Mouse (Mus musculus) kidney, adult 2 months (tissue): ENCODE results near the gene Capn7. TPM values are rescaled to one million over a fixed set of nuclear protein-coding genes. Genes with fewer than 3 reads are reported as not detected.
A peak's percentile ranks its signal among the peaks of the same experiment; 100 is the strongest.

Experiments used
- DNase-seq: peaks from one replicate; pipeline ENCODE4 v3.0.0; 2021
- H3K27ac ChIP-seq: fragments of 200-500 bp; 2 replicates; pipeline ENCODE4 v1.5.1; 2012; ENCODE audit warnings: low read depth, low read length, control low read depth, inconsistent platforms; ENCODE audit not compliant: insufficient read depth
- H3K27me3 ChIP-seq: fragments of 200-500 bp; replicated peaks from 2 replicates; pipeline ENCODE4 v1.6.1; 2012; ENCODE audit warnings: mild to moderate bottlenecking, moderate library complexity, low read length, inconsistent platforms; ENCODE audit not compliant: control insufficient read depth, insufficient read depth
- H3K36me3 ChIP-seq: fragments of 200-500 bp; 2 replicates; pipeline ENCODE4 v1.6.1; 2012; ENCODE audit warnings: mild to moderate bottlenecking, moderate library complexity, low read length, inconsistent platforms; ENCODE audit not compliant: control insufficient read depth, insufficient read depth
- H3K4me1 ChIP-seq: fragments of 200-500 bp; 2 replicates; pipeline ENCODE4 v1.6.1; 2011; ENCODE audit warnings: low read length; ENCODE audit not compliant: control insufficient read depth, insufficient read depth
- H3K4me3 ChIP-seq: fragments of 200-500 bp; 2 replicates; pipeline ENCODE4 v1.5.1; 2011; ENCODE audit warnings: mild to moderate bottlenecking, low read depth, low read length, control low read depth; ENCODE audit not compliant: insufficient read depth
- CTCF ChIP-seq: fragments of 200-500 bp; conservative IDR thresholded peaks from 2 replicates; pipeline ENCODE4 v1.5.1; 2011; ENCODE audit warnings: low read depth, mild to moderate bottlenecking, control low read depth, low read length, moderate library complexity, mixed read lengths; ENCODE audit not compliant: insufficient read depth, insufficient read length
- POLR2A ChIP-seq: fragments of 200-500 bp; IDR thresholded peaks from one replicate; pipeline ENCODE4 v1.6.1; 2011; ENCODE audit warnings: low read depth, low read length, control low read depth
- WGBS: fragments of 180-500 bp; shearing (Covaris S2); methylation state at CpG from one replicate; pipeline ENCODE4 v1.1.7; 2018; 5-methylcytosine and 5-hydroxymethylcytosine counted together
- polyA plus RNA-seq: library from polyadenylated mRNA; depleted of rRNA; stranded (reverse); fragments of >200 nt; gene quantifications from 2 replicates; pipeline ENCODE4 v1.2.3, GENCODE M21; 2012

Capn7 gene
- polyA plus RNA-seq, 1 experiment: 13.6 TPM

- Histone ChIP-seq H3K4me1 (peaks cover 20% of the 10 kb centered on the region; the same call in 1 of the 2 replicates), H3K36me3 (no peaks in the 10 kb centered on the region), H3K27ac (no peak overlapping the region), H3K4me3 (no peak overlapping the region), H3K27me3 (no peaks in the 10 kb centered on the region)
- TF ChIP-seq POLR2A (no peak), CTCF (no peak)
- 82% methylated on average over 11 of the region's 11 CpGs for WGBS
- DNase-seq: no peak
Observed at GRCm38 (mm10) chr14:31383470-31384050, 47.1 kb downstream of the Capn7 start.

DNA sequence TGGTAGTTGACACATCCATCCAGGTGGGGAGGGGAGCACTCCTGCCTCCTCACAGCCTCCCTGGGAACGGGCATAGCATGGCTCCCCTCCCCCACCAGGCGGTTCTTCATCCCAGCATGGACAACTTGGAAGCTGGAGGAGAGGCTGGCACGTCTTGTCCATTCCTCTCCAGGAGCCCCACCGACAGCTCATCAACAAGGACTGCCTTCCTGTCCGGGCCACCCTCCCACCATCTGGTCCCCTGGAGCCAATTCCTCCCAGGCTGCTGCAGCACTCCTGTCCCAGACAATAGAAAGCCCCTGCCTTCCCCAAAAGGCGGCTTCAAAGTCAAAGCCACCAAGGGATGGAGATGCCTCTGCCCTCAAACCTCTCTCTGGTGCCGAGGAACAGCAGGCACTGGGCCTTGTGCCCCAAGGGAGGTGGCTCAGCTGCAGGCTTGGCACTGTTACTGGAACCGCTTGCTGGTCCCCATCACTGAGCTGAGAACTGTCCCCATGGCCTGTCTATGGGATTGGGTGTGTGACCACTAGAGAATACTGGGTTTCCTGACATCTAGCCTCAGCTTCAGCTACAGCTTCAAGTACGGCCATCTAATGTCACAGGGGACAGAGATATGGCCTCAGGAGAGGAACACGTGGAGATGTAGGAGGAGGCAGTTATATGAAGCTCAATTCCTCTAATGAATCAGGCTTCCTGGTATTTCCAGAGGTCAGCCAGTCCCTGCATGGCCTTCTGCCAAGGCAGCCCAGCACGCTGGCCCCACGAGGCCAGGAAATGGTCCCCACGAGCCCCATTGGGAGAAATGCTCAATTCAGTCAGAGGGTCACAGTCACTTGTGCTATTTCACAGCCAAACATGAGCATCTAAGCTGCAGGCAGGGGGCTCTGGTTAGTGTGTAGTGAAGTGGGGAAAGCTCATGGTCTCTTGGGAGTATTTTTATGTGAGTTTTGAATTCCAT, 48.2 kb downstream of the Capn7 start:
- peak; percentile 83 for DNase-seq
- no peak overlapping the region for H3K4me3 ChIP-seq
- H3K27ac ChIP-seq: peak overlapping the region; percentile 3
- H3K36me3 ChIP-seq: no peaks in the 10 kb centered on the region
- no peak for TF ChIP-seq CTCF
- no peak for TF ChIP-seq POLR2A
- WGBS: 42% methylated on average over 13 of the region's 13 CpGs
- no peaks in the 10 kb centered on the region for H3K27me3 ChIP-seq
- H3K4me1 ChIP-seq: peaks cover 20% of the 10 kb centered on the region; the same call in 1 of the 2 replicates

DNA sequence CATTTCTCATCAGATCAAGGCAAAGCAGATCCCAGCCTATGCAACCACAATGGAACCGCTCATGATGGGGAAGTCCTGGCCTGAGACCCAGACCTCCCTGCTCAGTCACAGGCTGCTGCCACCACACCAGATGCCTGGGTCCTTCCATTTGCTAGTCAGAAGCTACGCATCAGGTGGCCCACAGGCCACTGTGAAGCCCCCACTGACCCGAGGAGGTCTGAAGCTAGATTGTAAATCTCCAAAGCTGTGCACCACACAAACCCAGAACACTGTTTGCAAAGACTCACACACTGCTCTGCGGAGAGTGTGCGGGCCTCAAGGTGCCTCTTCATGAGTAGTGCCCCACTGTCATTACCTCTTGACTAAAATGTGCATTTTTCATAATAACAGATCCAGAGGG, 49.0 kb downstream of the Capn7 start:
- no peak for TF ChIP-seq CTCF
- no peak for TF ChIP-seq POLR2A
- no peak overlapping the region for H3K27ac ChIP-seq
- H3K27me3 ChIP-seq: no peaks in the 10 kb centered on the region
- peaks cover 20% of the 10 kb centered on the region; the same call in 1 of the 2 replicates for H3K4me1 ChIP-seq
- DNase-seq: no peak
- WGBS: 80% methylated on average over 5 of the region's 5 CpGs
- H3K36me3 ChIP-seq: no peaks in the 10 kb centered on the region
- no peak overlapping the region for H3K4me3 ChIP-seq

GRCm38 (mm10) chr14:31385977-31386697, 49.7 kb downstream of the Capn7 start:
- Histone ChIP-seq H3K4me3 (no peak overlapping the region), H3K27ac (peak overlapping the region; percentile 57), H3K4me1 (peaks cover 20% of the 10 kb centered on the region; the same call in 1 of the 2 replicates), H3K36me3 (no peaks in the 10 kb centered on the region), H3K27me3 (no peaks in the 10 kb centered on the region)
- 25% methylated on average over 13 of the region's 13 CpGs for WGBS
- TF ChIP-seq POLR2A (no peak), CTCF (peak; percentile 95)
- peak; percentile 94 for DNase-seq

- Histone ChIP-seq H3K4me3 (no peak overlapping the region), H3K27ac (peak overlapping the region; percentile 26), H3K4me1 (peaks cover 20% of the 10 kb centered on the region; the same call in 1 of the 2 replicates), H3K36me3 (no peaks in the 10 kb centered on the region), H3K27me3 (no peaks in the 10 kb centered on the region)
- 57% methylated on average over 11 of the region's 11 CpGs for WGBS
- TF ChIP-seq POLR2A (no peak), CTCF (no peak)
- no peak for DNase-seq
Observed at GRCm38 (mm10) chr14:31387301-31387981, 51.0 kb downstream of the Capn7 start.

DNA sequence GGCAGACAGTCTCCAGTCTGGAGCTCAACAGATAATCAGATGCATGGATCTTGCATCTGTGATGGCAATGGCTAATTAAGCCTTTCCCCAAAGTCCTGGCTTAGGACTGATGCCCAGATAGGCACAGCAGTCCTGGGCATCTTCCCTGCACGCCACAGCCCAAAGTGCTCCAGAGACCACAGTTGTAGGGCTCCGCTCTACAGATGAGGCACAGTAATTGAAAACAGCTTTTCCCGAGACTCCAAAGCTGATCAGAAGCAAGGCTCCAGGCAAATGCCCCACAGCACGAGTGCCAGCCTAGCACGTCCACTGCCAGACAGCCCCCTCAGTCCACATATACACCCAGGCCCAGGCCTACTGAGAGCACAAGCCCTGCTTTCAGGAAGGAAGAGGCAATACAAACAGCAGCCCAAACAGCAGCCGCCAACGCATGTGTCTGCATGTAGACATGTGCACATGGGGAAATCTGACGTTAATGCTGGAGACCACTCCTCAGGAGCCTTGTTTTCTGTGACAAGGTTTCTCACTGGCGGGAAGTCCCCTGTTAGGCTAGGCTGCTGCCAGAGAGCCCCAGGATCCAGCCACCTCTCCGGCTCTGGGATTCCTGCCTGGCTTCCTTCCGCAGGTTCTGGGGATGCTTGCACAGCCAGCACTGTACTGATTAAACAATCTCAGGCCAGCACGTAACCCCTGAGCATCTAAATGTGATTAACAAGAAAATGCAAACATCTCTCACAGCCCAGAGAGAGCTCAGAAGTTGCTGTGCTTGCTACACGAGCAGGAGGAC, 51.8 kb downstream of the Capn7 start:
- H3K4me1 ChIP-seq: peaks cover 20% of the 10 kb centered on the region; the same call in 1 of the 2 replicates
- H3K4me3 ChIP-seq: no peak overlapping the region
- H3K27ac ChIP-seq: peak overlapping the region; percentile 25; the same call in 1 of the 2 replicates
- TF ChIP-seq CTCF (no peak), POLR2A (no peak)
- no peaks in the 10 kb centered on the region for H3K27me3 ChIP-seq
- WGBS: 78% methylated on average over 13 of the region's 13 CpGs
- H3K36me3 ChIP-seq: no peaks in the 10 kb centered on the region
- no peak for DNase-seq
